Mouse (Mus musculus): ENCODE data around the gene Nufip2. TPM values are rescaled to one million over a fixed set of nuclear protein-coding genes. Genes with fewer than 3 reads are reported as not detected.

Nufip2 gene
- total RNA-seq, 2 experiments from 2014 or later: 84.8 to 92.9 TPM

DNA sequence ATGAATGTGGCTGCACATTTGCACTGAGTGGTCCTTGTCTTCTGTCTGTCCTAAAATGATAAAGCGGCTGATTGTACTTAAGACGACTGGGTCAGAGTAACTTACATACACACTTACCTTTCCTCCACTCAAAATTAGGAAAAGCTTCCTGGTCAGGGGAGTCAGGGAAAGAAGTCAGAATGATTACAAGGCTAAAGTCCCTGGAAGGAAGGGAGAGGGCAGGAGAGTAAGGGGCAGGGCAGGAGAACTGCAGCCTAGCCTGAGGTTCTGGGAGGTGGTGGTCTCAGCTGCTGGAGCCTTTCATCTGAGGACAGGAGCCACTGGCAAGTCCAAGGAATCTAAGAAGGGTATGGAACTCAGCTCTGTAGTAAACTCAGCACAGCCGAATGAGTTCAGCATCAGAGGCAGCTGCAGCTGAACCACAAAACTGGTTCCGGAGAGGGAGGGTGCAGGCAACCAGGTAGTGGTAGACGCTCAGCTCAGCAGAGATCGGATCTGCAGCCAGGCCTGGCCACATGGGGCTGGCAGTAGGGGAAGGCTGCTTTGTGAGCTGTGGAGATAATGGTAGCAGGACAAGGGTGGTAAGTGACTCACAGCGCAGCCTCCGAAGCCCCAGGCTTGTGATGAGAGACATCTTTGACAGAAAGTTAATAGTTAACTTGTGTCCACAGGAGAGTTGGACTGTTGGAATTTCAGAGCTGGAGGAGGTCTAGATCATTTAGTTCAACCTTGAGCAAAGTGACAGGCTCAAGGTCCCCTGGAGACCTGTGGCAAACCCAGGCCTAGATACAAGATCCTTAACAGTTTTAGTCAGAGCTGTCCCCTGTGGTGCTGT, 86.1 kb downstream of the Nufip2 start:
- no peak for DNase-seq

DNA sequence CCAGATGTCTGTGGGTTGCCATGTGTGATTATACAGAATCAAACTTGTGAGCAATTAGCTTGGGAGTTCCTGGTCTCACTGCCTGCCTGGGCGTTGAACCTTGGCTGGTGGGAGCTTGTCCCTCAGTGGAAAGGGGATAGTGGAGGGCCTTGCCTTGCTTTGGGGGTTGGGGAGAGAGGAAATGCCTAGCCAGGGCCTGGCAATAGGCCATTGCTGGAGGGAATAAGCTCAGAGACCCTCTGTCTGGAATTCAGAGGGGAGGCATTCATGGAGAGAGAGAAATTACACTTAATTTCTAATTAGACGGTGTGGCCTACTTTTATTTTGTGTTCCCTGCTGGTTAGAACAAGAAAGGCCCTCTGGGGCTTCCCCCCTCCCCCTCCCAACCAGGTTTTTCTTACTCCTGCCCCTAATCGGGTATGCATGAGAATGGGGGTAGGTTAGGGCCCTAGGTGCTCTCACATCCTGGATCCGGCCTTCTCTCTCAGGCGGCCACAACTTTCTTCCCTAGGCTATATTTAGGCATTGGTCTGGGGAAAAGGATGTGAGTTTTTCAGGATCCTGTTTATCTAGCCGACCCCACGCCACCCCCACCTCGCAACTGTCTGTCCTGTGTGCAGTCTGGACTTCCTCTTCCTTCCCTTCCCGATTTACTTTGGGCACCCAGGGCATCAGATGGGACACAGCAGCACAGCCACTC, 89.9 kb downstream of the Nufip2 start:
- DNase-seq: no peak

DNA sequence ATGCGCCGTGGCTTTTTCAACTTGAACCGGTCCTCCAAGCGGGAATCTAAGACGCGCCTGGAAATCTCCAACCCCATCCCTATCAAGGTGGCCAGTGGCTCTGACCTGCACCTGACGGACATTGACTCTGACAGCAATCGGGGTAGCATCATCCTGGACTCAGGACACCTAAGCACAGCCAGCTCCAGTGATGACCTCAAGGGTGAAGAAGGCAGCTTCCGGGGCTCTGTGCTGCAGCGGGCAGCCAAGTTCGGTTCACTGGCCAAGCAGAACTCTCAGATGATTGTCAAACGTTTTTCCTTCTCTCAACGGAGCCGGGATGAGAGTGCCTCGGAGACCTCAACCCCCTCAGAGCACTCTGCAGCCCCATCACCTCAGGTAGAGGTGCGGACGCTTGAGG, 91.5 kb downstream of the Nufip2 start:
- DNase-seq: no peak

DNA sequence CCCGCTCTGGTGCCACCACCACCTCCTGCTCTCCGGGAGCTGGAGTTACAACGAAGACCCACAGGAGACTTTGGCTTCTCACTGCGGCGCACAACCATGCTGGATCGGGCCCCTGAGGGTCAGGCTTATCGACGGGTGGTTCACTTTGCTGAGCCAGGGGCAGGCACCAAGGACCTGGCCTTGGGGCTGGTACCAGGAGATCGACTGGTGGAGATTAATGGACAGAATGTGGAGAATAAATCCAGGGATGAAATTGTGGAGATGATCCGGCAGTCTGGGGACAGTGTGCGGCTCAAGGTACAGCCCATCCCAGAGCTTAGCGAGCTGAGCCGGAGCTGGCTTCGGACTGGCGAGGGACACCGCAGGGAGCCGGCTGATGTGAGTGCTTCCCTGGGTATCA, 92.0 kb downstream of the Nufip2 start:
- DNase-seq: no peak

DNA sequence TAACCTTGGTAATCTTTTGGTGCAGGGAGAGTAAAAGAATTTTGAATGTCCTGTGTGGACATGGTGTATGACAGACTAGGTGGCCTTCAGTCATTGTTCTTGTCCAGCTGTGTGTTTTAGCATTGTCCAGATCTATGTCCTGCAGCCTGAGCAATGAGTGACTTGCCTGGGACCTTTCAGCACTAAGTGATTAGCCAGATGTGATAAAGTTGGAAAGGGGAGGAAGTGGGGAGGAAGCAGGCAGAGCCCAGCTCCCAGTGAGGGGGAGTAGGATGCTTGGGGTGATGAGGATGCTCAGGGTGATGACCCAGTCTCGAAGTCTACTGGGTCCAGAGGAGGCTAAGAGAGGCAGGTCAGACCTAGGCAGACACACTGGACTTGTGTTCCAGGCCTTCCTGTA, 93.3 kb downstream of the Nufip2 start:
- DNase-seq: no peak

DNA sequence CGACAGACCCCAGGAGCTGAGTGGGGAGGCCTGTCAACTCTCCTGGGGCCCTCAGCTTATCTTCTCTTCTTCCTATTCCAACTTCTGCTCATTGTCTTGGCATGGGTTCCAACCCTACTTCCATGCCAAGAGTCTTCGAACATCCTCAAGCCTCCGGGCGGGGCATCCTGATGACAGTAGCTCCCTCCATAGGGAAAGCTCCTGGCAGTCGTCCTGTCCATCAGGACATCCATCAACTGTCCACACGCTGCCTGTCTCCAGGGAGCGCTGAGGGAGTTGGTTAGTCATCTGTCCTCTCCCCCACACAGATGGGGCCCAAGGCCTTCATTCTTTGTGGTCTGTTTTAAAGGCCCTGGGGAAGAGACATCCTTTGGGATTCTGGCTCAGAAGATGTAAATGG, 95.1 kb downstream of the Nufip2 start:
- DNase-seq: no peak

DNA sequence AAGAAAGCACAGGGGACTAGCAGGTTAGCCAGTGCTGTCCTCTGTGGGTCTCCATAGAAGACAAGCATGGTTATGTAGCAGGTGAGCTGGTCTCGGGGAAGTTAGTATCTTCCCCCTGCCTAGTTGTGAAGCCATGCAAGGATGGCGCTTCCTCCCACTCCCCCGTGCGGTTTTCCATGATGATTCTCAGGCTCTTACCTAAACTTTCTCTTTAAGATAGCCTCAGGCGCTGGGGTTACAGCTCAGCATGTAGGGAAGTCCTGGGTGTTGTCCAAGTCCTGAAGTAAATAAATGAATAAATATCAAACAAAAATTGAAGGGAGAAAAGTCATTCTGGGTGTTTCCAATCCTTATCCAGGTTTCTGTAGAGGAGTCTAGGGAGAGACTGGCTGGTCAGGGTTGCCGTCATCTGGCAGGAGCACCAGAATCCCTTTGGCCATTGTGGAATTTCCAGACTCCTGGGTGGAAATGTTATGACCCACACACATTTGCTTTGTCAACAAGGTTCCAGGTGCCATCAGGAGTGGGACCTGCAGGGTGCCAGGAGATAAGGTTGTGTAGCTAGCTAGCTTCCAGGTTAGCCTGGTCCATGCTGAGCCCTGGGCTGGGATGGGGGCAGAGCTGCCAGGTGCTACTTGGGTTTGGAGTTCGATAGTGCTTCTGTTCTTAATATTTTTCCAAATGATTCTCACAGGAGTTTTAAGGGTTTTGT, 96.3 kb downstream of the Nufip2 start:
- no peak for DNase-seq

DNA sequence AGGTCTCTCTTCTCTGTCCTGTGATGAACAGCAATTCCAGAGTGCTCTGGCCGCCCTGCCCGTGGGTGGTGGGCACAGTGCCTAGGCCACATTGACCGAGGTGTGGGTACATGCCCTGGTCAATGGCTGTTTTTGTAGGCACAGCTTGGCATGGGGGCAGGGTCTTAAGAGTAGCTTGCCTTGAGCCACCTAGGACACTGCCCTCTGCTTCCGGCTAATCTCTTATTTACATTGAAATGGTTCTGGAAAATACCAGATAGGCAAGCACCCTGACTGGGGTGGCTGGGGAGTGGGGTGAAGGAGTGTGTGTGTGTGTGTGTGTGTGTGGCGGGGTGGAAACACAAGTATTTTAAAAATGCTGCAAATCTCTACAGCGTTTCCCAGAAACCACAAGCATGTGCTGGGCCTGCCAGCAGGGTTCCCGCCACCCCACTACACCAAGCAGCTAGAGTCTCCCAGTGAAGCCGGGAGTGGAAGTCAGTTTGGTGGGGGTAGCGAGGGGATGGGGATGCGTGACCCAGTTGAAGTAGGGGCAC, 97.3 kb downstream of the Nufip2 start:
- no peak for DNase-seq

DNA sequence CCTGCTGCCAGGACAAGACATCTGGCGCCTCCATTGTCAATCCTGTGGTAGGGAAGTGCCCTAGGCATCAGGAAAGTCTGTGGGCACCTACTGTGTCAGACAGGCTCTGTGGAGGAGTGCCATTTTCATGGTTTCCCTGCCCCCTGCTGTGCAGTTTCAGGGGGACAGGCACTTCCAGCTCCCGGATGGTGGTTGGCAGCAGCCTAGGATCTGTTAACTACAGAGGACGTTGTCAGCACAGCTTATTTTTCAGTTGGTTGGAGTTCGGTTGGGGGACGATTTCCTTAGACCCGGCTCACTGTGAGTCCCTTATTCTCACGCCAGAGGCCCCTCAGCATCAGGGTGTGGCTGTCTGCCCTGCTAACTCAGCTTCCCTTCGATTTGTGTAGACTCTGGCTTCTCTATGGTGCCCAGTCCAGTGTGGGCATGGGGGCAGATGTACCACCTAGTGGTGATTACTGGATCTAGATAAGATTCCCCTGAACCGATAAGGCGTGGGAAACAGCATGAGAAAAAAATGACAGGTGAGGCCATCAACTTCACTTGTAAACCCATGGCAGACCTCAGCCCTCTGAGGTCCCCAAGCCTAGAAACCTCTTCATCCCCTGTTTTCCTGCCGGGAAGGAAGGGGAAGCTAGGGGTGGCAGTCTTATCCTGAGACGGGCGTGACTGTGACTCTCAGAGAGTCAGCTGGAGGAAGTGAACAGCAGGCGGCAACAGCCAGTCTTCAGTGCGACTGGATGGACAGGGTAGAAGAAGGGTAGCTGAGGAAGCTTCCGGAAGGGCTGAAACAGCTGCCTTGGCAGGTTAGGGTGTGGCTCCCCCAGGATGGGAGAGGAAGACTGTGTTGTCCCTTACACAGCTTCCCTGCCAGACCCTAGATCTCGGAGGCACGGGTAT, 98.0 kb downstream of the Nufip2 start:
- peak in 1 of 2 experiments; percentile 63 for DNase-seq

DNA sequence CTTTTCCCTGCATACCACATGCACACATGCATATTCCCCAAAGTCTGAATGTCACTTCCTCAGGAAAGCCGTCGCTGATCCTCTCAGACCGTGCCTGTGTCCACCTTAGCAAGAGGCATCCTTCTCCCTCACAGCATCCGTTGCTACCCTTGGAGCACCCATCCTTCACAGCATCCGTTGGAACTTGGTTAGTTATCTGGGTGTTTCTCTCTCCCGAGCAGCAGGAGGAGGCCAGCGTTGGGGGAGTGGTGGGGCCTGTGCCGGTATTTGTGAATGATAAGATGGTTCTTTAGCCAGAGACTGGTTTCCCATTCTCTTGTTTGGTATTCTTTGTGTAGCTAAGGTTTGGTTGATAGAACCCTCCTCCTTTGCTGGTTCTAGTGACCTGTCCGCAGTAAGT, 98.9 kb downstream of the Nufip2 start:
- DNase-seq: no peak

DNA sequence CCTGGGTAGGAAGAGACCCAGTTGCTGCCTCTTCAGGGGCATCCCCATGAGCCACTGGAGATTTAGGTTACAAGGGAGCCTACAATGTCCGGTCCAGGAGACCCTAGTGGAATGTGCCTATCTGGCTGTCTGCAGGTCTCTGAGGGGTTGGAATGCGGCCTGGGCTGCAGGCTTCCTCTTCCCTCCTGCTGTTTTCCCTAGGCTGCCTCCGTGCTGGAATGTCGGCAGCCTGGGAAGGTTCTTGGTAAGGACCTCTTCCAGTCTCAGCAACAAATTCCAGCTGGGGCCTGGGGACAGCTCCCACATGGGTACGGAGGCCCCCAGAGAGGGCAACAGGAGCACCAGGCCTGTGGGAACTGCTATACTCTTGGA, 99.4 kb downstream of the Nufip2 start:
- DNase-seq: no peak

DNA sequence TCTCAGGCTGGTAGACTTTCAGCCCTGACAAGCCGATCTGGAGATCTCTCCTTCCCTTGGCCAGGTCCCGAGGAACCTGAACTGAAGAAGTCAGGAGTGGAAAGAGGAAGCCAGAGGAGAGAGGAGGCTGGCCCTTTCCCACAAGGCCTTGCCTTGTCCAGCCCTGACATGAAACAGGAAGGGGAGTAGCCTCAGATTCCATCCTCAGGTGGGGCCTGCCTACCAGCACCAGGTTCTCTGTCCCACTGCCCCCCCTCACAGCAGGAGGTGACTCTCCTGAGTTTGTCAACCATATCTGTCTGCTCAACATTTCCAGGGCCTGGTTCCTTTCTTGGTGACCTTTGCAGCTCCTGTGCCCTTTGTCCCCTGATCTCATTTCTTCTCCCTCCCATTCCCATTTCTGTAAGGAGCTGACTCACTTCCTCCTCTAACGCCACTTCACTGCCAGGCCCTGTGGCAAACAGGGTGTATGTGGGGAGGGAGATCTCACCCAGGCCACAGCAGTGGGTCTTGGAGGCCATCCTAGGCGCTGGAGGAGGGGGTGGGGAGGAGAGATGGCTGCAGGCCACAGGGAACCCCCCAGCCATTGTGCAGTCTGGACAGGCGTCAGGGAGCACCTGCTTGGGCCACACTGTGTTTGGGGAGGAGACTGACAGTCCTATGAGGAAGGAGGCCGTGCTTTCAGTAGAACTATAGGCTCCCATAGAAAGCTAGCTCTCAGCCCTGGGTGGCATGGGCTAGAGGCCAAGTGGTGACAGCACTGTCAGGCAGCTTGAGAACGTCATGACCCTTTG, 100.0 kb downstream of the Nufip2 start:
- peak; percentile 61 for DNase-seq

DNA sequence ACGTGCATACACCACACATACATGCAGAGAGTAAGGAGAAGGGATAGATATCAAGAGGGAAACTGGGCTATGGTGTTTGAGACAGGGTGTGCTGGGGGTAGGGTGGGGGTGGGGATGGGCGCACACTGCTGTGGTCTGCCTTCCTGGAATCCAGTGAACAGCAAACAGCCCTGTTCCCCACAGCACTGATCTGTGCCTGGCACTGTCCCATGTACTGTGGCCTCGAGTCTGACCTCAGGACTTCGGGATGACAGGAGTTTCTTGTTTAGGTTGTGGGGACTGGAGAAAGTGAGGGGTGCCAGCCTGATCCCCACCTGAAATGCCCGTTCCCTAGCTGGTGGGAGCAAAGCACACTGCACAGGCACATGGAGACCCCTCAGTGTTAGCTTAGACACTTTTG, 101.8 kb downstream of the Nufip2 start, which contains the start of gene Gm10277:
TSS of gene Gm10277 (minus strand) at position 41 of the 400 bp plus-strand sequence.
- DNase-seq: no peak

DNA sequence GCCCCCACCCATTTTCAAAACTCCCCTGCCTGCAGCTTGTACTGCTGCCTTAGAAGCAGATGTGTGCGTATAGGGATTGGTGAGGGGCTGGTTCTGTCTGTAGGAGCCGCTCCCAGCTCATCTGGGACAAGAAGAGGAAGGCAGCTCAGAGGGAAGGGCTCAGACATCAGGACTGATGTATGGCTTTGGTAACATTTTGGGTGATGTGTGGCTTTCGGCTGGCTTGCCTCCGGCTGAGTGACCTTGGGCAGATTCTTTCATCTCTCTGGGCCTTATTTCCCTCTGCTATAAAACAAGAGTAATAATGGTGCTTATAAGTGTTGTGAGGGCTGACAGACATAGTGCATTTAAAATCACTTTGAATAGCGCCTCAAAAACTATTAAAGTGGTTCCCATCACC, 103.6 kb downstream of the Nufip2 start:
- DNase-seq: no peak

DNA sequence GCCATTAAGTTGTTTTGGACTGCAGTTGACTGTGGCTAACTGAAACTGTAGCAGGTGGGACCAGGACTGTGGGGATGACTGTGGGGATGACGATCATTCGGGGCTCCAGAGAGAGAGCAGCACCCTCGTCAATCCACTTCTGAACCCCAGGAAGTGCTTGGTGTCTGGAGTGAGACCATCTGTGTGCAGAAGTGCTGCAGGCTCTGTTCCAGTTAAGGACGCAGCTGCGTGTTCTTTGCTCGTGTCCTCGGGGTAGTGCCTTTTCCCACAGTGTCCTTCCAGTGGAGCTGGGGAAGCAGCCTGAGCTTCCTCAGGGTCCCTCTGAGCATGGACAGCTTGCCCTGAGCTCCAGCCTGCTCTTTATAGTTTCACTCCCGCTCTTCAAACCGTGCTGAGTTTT, 104.3 kb downstream of the Nufip2 start:
- no peak for DNase-seq

DNA sequence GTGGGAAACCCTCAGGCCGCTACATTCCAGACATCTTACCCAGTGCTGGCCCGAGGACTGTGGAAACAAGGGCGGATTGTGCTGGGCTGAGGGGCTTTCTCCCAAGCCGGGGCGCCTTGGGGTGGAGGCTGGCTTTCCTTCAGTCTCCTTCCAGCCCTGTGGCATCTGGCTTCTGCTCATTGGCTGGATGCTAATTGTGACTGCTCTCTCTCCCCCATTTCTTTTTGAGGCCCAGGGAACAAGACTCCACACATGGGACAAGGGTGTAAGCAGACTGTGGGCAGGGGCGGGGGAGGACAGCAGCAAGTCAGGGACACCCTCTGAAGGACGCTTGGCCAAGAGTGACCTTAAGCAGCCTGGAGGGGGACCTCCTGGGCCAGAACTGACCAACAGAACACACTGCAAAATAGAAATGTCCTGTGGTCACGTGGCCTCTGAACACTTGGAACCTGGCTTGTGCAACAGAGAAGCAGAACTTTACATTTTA, 105.3 kb downstream of the Nufip2 start:
- DNase-seq: no peak

Other genes with a start within 250 kb of the Nufip2 start
- 10 to 100 TPM; 12.5 to 15.9 TPM for gene Coro6, start 223.7 kb upstream of the Nufip2 start, total RNA-seq (2021)
- gene Ankrd13b, start 196.5 kb upstream of the Nufip2 start, total RNA-seq (2021): 10 to 100 TPM; 83.2 to 88.4 TPM
- gene Git1, start 192.6 kb upstream of the Nufip2 start, total RNA-seq (2021): 100 to 1,000 TPM; 284 to 288 TPM
- 1 to 10 TPM; 1.3 to 1.5 TPM for gene Abhd15, start 171.0 kb upstream of the Nufip2 start, total RNA-seq (2021)
- 1 to 10 TPM; 5.4 to 5.9 TPM for gene Trp53i13, start 170.2 kb upstream of the Nufip2 start, total RNA-seq (2021)
- gene Gm10392, start 167.0 kb upstream of the Nufip2 start, total RNA-seq (2021): not detected
- gene Taok1, start 78.3 kb upstream of the Nufip2 start, total RNA-seq (2021): 100 to 1,000 TPM; 114 to 116 TPM
- not detected for gene Cryba1, start 39.1 kb downstream of the Nufip2 start, total RNA-seq (2021)
- 100 to 1,000 TPM; 136 to 158 TPM for gene Myo18a, start 77.1 kb downstream of the Nufip2 start, total RNA-seq (2021)
- gene Gm10277, start 101.6 kb downstream of the Nufip2 start, total RNA-seq (2021): not detected
- gene Pipox, start 207.9 kb downstream of the Nufip2 start, total RNA-seq (2021): 1 to 10 TPM; 1.3 to 1.7 TPM
- gene Sez6, start 244.6 kb downstream of the Nufip2 start, total RNA-seq (2021): 100 to 1,000 TPM; 148 to 153 TPM

Measured in layer of hippocampus, postnatal 36 days (tissue).